In genomic region chr11:118210116-118210515, GRCm38 (mm10) we compare ENCODE assay signal across 8 mouse cellular contexts. TPM values are rescaled to one million over a fixed set of nuclear protein-coding genes. Genes with fewer than 3 reads are reported as not detected.
DNase-seq lines count a peak whose midpoint lies in the region; ATAC-seq and TF ChIP-seq lines count a peak whose summit lies in the region.

No protein-coding gene starts in this region.

- H3K4me2 ChIP-seq in forebrain, embryonic 14.5 days (ENCODE audit: low read length), result no peak overlapping the region
- H3K4me2 ChIP-seq in forebrain, embryonic 11.5 days (ENCODE audit: low read depth, low read length, severe bottlenecking), result no peak overlapping the region
- peak overlapping the region; percentile 89 for H3K4me2 ChIP-seq in CH12.LX (ENCODE audit: insufficient read depth, low read depth, poor library complexity, severe bottlenecking)

- H3K9me3 ChIP-seq in forebrain, embryonic 14.5 days (replicated peaks; ENCODE audit: control insufficient read depth, low read length), result no peaks in the 10 kb centered on the region
- no peaks in the 10 kb centered on the region for H3K9me3 ChIP-seq in forebrain, embryonic 11.5 days (ENCODE audit: control insufficient read depth, low read length)
- no peaks in the 10 kb centered on the region for H3K9me3 ChIP-seq in CH12.LX (replicated peaks; ENCODE audit: low read length)

- no peak for TF ChIP-seq EP300 in CH12.LX (IDR thresholded peaks at IDR 0.05; ENCODE audit: low read length)

- in situ Hi-C loops in CH12.LX (cut with MboI; ENCODE audit: low pct_ligation_motif_present, low pct_unique_long_range_greater_than_20kb, low sequenced_read_pairs), result loop anchor here (10.0 kb wide), 1 partner anchor 345 kb away; the partner anchor contains the start of gene Tmem235

- dilution Hi-C loops in CH12.LX (cut with MboI; ENCODE audit: extremely low pct_ligation_motif_present, extremely low pct_unique_long_range_greater_than_20kb, low sequenced_read_pairs), result no loop called here

- 63% methylated on average over 4 of the region's 4 CpGs for WGBS in forebrain, embryonic 14.5 days
- WGBS in forebrain, embryonic 11.5 days, result 91% methylated on average over 4 of the region's 4 CpGs

- intact Hi-C loops in left cerebral cortex, postnatal 25 days (cut with DNase I), result no loop called here

- peaks cover 64% of the 10 kb centered on the region for H3K79me2 ChIP-seq in CH12.LX (replicated peaks; ENCODE audit: control insufficient read depth, extremely low read depth, insufficient read depth, poor library complexity, severe bottlenecking)

- H3K9ac ChIP-seq in forebrain, embryonic 14.5 days (ENCODE audit: low read length), result no peak overlapping the region
- no peak overlapping the region for H3K9ac ChIP-seq in forebrain, embryonic 11.5 days (ENCODE audit: low read length)
- peak overlapping the region; percentile 86; the same call in 1 of the 2 replicates for H3K9ac ChIP-seq in CH12.LX (ENCODE audit: insufficient read depth, low read depth)

- H3K4me3 ChIP-seq in forebrain, embryonic 14.5 days (ENCODE audit: low read depth, low read length), result no peak overlapping the region
- H3K4me3 ChIP-seq in forebrain, embryonic 11.5 days (ENCODE audit: low read depth, low read length), result no peak overlapping the region
- H3K4me3 ChIP-seq in CH12.LX (replicated peaks in 1 of 3; ENCODE audit: low read depth in 2 of 3, low read length in 2 of 3, poor library complexity in 1 of 3), result peak overlapping the region; percentile 44 to 71 (median 61)
- H3K4me3 ChIP-seq in cortical plate, adult 2 months (ENCODE audit: insufficient read depth, low read length), result no peak overlapping the region

- no peak for TF ChIP-seq CTCF in CH12.LX (conservative IDR thresholded peaks at IDR 0.05 in 1 of 2, IDR thresholded peaks at IDR 0.05 in 1 of 2; ENCODE audit: low read depth in 2 of 2, low read length in 2 of 2)
- TF ChIP-seq CTCF in cortical plate, adult 2 months (IDR thresholded peaks at IDR 0.05; ENCODE audit: extremely low read depth, insufficient read depth, low read length), result no peak

- peak; percentile 72 for DNase-seq in forebrain, embryonic 14.5 days (ENCODE audit: low spot score)
- no peak for DNase-seq in forebrain, embryonic 11.5 days (ENCODE audit: low spot score)
- DNase-seq in CH12.LX (ENCODE audit: extremely low read depth), result no peak
- DNase-seq in left cerebral cortex, postnatal 25 days (ENCODE audit: low spot score in 2 of 2), result peak; percentile 65 to 84
- DNase-seq in thymus, postnatal 0 days (ENCODE audit: low spot score), result no peak
- no peak for DNase-seq in embryo, embryonic 11 days
- no peak for DNase-seq in kidney, postnatal 10 days

- TF ChIP-seq RAD21 in CH12.LX (IDR thresholded peaks at IDR 0.05; ENCODE audit: low read depth, low read length), result no peak

- TF ChIP-seq POLR2A in CH12.LX (IDR thresholded peaks at IDR 0.05; ENCODE audit: low read depth, low read length), result no peak
- 0 out of 2 replicates have a peak, but pooled peaks have one; percentile 17 for TF ChIP-seq POLR2A in cortical plate, adult 2 months (IDR thresholded peaks at IDR 0.05; ENCODE audit: extremely low read depth, insufficient read depth, low read length)

- H3K27ac ChIP-seq in forebrain, embryonic 14.5 days (ENCODE audit: low read depth, low read length), result no peak overlapping the region
- H3K27ac ChIP-seq in forebrain, embryonic 11.5 days (ENCODE audit: low read depth, low read length), result no peak overlapping the region
- peak overlapping the region; percentile 98 for H3K27ac ChIP-seq in CH12.LX (ENCODE audit: insufficient read depth, low read depth)
- peak overlapping the region; percentile 68 for H3K27ac ChIP-seq in cortical plate, adult 2 months (ENCODE audit: insufficient read depth, low read length)

- H3K27me3 ChIP-seq in forebrain, embryonic 14.5 days (replicated peaks; ENCODE audit: control insufficient read depth, insufficient read depth, low read length), result no peaks in the 10 kb centered on the region
- no peaks in the 10 kb centered on the region for H3K27me3 ChIP-seq in forebrain, embryonic 11.5 days (ENCODE audit: control insufficient read depth, insufficient read depth, low read length)
- no peaks in the 10 kb centered on the region for H3K27me3 ChIP-seq in CH12.LX (replicated peaks)

- no peaks in the 10 kb centered on the region for H3K36me3 ChIP-seq in forebrain, embryonic 14.5 days (ENCODE audit: control insufficient read depth, insufficient read depth, low read length)
- H3K36me3 ChIP-seq in forebrain, embryonic 11.5 days (ENCODE audit: control insufficient read depth, insufficient read depth, low read length), result no peaks in the 10 kb centered on the region
- H3K36me3 ChIP-seq in CH12.LX (replicated peaks in 1 of 2; ENCODE audit: control insufficient read depth in 1 of 2, insufficient read depth in 1 of 2, low read length in 1 of 2), result peaks cover 12 to 59% of the 10 kb centered on the region in 2 experiments

- peaks cover 35% of the 10 kb centered on the region for H3K4me1 ChIP-seq in forebrain, embryonic 14.5 days (ENCODE audit: control insufficient read depth, insufficient read depth, low read length)
- H3K4me1 ChIP-seq in forebrain, embryonic 11.5 days (replicated peaks; ENCODE audit: control insufficient read depth, insufficient read depth, low read length), result peaks cover 18% of the 10 kb centered on the region; the same call in 1 of the 2 replicates
- peaks cover 46 to 82% of the 10 kb centered on the region in 2 experiments for H3K4me1 ChIP-seq in CH12.LX (ENCODE audit: control insufficient read depth in 1 of 2, insufficient read depth in 2 of 2)
- H3K4me1 ChIP-seq in cortical plate, adult 2 months (ENCODE audit: control insufficient read depth, insufficient read depth, low read length), result peaks cover 38% of the 10 kb centered on the region

- ATAC-seq in forebrain, embryonic 14.5 days, result peak; percentile 74
- no peak for ATAC-seq in forebrain, embryonic 11.5 days (replicated peaks; ENCODE audit: low FRiP score)

TF ChIP-seq in CH12.LX, 34 proteins besides CTCF, POLR2A, EP300 and RAD21:
- TF ChIP-seq UBTF (IDR thresholded peaks at IDR 0.05; ENCODE audit: low read depth, low read length) (0 out of 2 replicates have a peak, but pooled peaks have one; percentile 68), NRF1 (IDR thresholded peaks at IDR 0.05; ENCODE audit: low read depth, low read length) (no peak), MXI1 (IDR thresholded peaks at IDR 0.05; ENCODE audit: low read depth, low read length) (no peak), ZMIZ1 (IDR thresholded peaks at IDR 0.05; ENCODE audit: low read depth, low read length) (0 out of 2 replicates have a peak, but pooled peaks have one; percentile 22), MAZ (IDR thresholded peaks at IDR 0.05; ENCODE audit: low read depth, low read length) (no peak)
TF ChIP-seq in CH12.LX: peak in this region for 2.

RNA-seq across cellular contexts. Expression of gene Cyth1, which starts 38.3 kb away (rescaled TPM):
- 21.9 and 24.8 TPM in 2 replicates for polyA plus RNA-seq in forebrain, embryonic 14.5 days (2014; fragmentation: Nextera tagmentation; extraction: Ambion mirVana)
- 11.5 and 12.1 TPM in 2 replicates for polyA plus RNA-seq in forebrain, embryonic 11.5 days (2014; fragmentation: Nextera tagmentation; extraction: Ambion mirVana)
- 47.8 and 49.7 TPM in 2 replicates for total RNA-seq in CH12.LX (2012; rRNA removed)
- 108 and 122 TPM in 2 replicates for total RNA-seq in CH12.LX (2014; rRNA removed)
- 79.7 and 127 TPM in 2 replicates for polyA plus RNA-seq in CH12.LX (2012; ENCODE audit: insufficient read length, low read depth)
- 69.2 and 80.3 TPM in 2 replicates for polyA plus RNA-seq in cortical plate, adult 2 months (2012; rRNA removed)
- 10 to 100 TPM; 64.9 to 70.1 TPM for total RNA-seq in left cerebral cortex, postnatal 25 days (2021)
- polyA plus RNA-seq in thymus, postnatal 0 days (2015; fragmentation: Nextera tagmentation; extraction: Ambion mirVana), result 44.7 and 46.1 TPM in 2 replicates

Comparison
In these comparisons a context has a peak if more than half of its experiments do, and no peak if none do; other contexts are left out.
1. DNase-seq: peak in forebrain, embryonic 14.5 days (single experiment) and left cerebral cortex, postnatal 25 days (2 of 2); none in forebrain, embryonic 11.5 days (single experiment), CH12.LX (single experiment), thymus, postnatal 0 days (single experiment), embryo, embryonic 11 days (single experiment) and kidney, postnatal 10 days (single experiment).
2. H3K27ac ChIP-seq: peak in CH12.LX (single experiment) and cortical plate, adult 2 months (single experiment); none in forebrain, embryonic 14.5 days (single experiment) and forebrain, embryonic 11.5 days (single experiment).
3. H3K4me3 ChIP-seq: peak in CH12.LX (3 of 3); none in forebrain, embryonic 14.5 days (single experiment), forebrain, embryonic 11.5 days (single experiment) and cortical plate, adult 2 months (single experiment).